Mouse (Mus musculus): Measurements from ENCODE around the gene Atad3a. TPM values are rescaled to one million over a fixed set of nuclear protein-coding genes. Genes with fewer than 3 reads are reported as not detected.
A peak's percentile ranks its signal among the peaks of the same experiment; 100 is the strongest.

Atad3a gene
- total and polyA plus RNA-seq, 2 experiments from 2014 or later: 52.6 to 65.9 TPM

GRCm38 (mm10) chr4:155733267-155733666 lies 27.6 kb downstream of the Atad3a start:
- Histone ChIP-seq H3K4me1 (ENCODE audit: insufficient read depth, low read length) (peaks cover 10% of the 10 kb centered on the region; the same call in 1 of the 2 replicates), H3K27ac (ENCODE audit: low read depth, low read length) (no peak overlapping the region; the same call in 1 of the 2 replicates), H3K27me3 (ENCODE audit: insufficient read depth, low read length) (no peaks in the 10 kb centered on the region), H3K9ac (replicated peaks; ENCODE audit: low read length, poor library complexity, severe bottlenecking) (no peak overlapping the region), H3K36me3 (ENCODE audit: insufficient read depth, low read length) (peaks cover 5% of the 10 kb centered on the region; the same call in 1 of the 2 replicates), H3K9me3 (ENCODE audit: low read length) (no peaks in the 10 kb centered on the region), H3K4me3 (ENCODE audit: low read depth, low read length) (no peak overlapping the region), H3K4me2 (ENCODE audit: low read depth, low read length, poor library complexity, severe bottlenecking) (0 out of 2 replicates have a peak overlapping the region, but pooled peaks have one; percentile 70)
- DNase-seq (ENCODE audit: low spot score) (no peak), ATAC-seq (ENCODE audit: low FRiP score) (no peak)
- 87% methylated on average over 10 of the region's 10 CpGs for WGBS
- no peak for TF ChIP-seq CTCF (IDR thresholded peaks at IDR 0.05)

DNA sequence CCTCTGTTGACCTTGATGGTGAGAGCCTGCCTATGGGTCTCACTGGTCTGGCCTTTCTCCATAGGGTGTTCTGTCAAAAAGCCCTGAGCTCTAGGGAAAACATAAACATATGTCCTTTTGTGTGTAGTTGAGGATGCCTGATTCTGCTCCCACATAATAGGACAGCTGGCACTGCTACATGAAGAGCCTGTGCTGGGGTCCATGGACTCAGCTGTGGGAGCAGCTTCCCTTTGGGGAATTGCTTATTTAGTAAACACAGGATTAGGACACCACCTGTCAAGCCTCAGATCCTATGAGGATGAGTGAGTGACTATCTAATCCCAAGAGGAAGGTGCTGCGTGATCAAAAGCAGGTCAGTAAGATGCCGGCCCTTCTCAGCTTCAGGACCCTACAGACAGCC lies 32.9 kb downstream of the Atad3a start:
- no peak overlapping the region for H3K4me2 ChIP-seq (ENCODE audit: low read depth, low read length, poor library complexity, severe bottlenecking)
- ATAC-seq (ENCODE audit: low FRiP score) (no peak), DNase-seq (ENCODE audit: low spot score) (no peak)
- H3K9me3 ChIP-seq (ENCODE audit: low read length): no peaks in the 10 kb centered on the region
- no peak overlapping the region for H3K4me3 ChIP-seq (ENCODE audit: low read depth, low read length)
- H3K4me1 ChIP-seq (ENCODE audit: insufficient read depth, low read length): no peaks in the 10 kb centered on the region
- WGBS: 60% methylated on average over 2 of the region's 2 CpGs
- peaks cover 6% of the 10 kb centered on the region; the same call in 1 of the 2 replicates for H3K36me3 ChIP-seq (ENCODE audit: insufficient read depth, low read length)
- no peaks in the 10 kb centered on the region for H3K27me3 ChIP-seq (ENCODE audit: insufficient read depth, low read length)
- no peak for TF ChIP-seq CTCF (IDR thresholded peaks at IDR 0.05)
- no peak overlapping the region for H3K27ac ChIP-seq (ENCODE audit: low read depth, low read length)
- H3K9ac ChIP-seq (replicated peaks; ENCODE audit: low read length, poor library complexity, severe bottlenecking): no peak overlapping the region

DNA sequence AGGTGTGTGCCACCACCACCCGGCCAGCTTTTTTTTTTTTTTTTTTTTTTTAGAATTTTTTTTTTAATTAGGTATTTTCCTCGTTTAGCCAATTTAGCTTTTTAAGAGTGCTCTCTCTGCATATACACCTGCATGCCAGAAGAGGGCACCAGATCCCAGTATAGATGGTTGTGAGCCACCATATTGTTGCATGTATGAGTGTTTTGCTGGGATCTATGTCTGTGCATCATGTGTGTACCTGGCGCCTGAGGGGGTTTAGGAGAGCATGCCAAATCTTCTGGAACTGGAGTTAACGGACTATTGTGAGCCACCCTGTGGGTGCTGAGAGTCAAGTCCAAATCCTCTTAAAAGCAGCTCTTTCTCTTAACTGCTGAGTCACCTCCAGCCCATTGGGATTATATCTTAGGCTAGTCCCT lies 39.2 kb downstream of the Atad3a start:
- H3K27ac ChIP-seq (ENCODE audit: low read depth, low read length): no peak overlapping the region
- no peak overlapping the region for H3K4me2 ChIP-seq (ENCODE audit: low read depth, low read length, poor library complexity, severe bottlenecking)
- H3K4me1 ChIP-seq (ENCODE audit: insufficient read depth, low read length): no peaks in the 10 kb centered on the region
- H3K9me3 ChIP-seq (ENCODE audit: low read length): no peaks in the 10 kb centered on the region
- peak; percentile 72 for TF ChIP-seq CTCF (IDR thresholded peaks at IDR 0.05)
- peak; percentile 15 for DNase-seq (ENCODE audit: low spot score)
- H3K9ac ChIP-seq (replicated peaks; ENCODE audit: low read length, poor library complexity, severe bottlenecking): no peak overlapping the region
- no peak overlapping the region for H3K4me3 ChIP-seq (ENCODE audit: low read depth, low read length)
- 49% methylated on average over 4 of the region's 4 CpGs for WGBS
- no peak for ATAC-seq (ENCODE audit: low FRiP score)
- H3K27me3 ChIP-seq (ENCODE audit: insufficient read depth, low read length): no peaks in the 10 kb centered on the region
- H3K36me3 ChIP-seq (ENCODE audit: insufficient read depth, low read length): peaks cover 10% of the 10 kb centered on the region

DNA sequence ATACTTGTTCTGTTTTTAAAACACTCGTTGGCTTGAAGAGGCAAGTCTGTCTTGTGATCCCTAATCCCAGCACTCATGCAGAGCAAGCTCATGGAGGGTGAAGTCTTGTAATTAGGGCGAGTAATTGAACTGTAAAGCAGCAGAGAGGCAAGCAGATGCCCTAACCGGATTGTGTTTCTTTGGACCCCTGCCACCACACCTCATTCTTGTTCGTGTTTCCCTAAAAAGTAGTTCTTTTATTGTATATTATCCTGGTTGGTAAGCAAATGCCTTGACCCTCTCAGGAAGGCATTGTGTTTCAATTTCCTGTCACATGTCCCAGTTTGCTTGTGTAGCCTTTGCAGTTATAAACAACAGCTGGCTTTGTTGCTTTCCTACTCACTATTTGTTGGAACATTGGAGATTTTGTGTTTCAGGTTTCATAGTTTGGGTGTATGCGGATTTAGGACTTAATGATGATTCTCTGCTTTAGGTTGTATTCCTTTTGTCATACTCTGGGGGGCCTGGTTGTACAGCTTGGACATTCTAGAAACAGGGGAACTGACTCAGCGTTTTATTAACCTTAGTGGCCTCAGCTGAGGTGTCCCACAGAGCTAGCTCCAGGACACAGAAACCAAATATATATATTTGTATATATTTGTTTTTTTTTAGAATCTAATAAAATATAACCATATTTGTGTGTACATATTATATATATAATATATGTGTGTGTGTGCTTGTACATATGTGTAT lies 50.2 kb downstream of the Atad3a start:
- Histone ChIP-seq H3K4me3 (ENCODE audit: low read depth, low read length) (no peak overlapping the region), H3K36me3 (ENCODE audit: insufficient read depth, low read length) (peaks cover under 1% of the 10 kb centered on the region; the same call in 1 of the 2 replicates), H3K4me2 (ENCODE audit: low read depth, low read length, poor library complexity, severe bottlenecking) (no peak overlapping the region), H3K9ac (replicated peaks; ENCODE audit: low read length, poor library complexity, severe bottlenecking) (no peak overlapping the region), H3K4me1 (ENCODE audit: insufficient read depth, low read length) (peaks cover 3% of the 10 kb centered on the region; the same call in 1 of the 2 replicates), H3K27ac (ENCODE audit: low read depth, low read length) (0 out of 2 replicates have a peak overlapping the region, but pooled peaks have one; percentile 6), H3K27me3 (ENCODE audit: insufficient read depth, low read length) (no peaks in the 10 kb centered on the region), H3K9me3 (ENCODE audit: low read length) (no peaks in the 10 kb centered on the region)
- no peak for TF ChIP-seq CTCF (IDR thresholded peaks at IDR 0.05)
- peak; percentile 24 for DNase-seq (ENCODE audit: low spot score)
- WGBS: 48% methylated on average over 6 of the region's 6 CpGs
- no peak for ATAC-seq (ENCODE audit: low FRiP score)

- Histone ChIP-seq H3K4me3 (ENCODE audit: low read depth, low read length) (no peak overlapping the region), H3K27ac (ENCODE audit: low read depth, low read length) (no peak overlapping the region), H3K27me3 (ENCODE audit: insufficient read depth, low read length) (no peaks in the 10 kb centered on the region), H3K4me2 (ENCODE audit: low read depth, low read length, poor library complexity, severe bottlenecking) (no peak overlapping the region), H3K9me3 (ENCODE audit: low read length) (no peaks in the 10 kb centered on the region), H3K4me1 (ENCODE audit: insufficient read depth, low read length) (peaks cover 3% of the 10 kb centered on the region; the same call in 1 of the 2 replicates), H3K9ac (replicated peaks; ENCODE audit: low read length, poor library complexity, severe bottlenecking) (no peak overlapping the region), H3K36me3 (ENCODE audit: insufficient read depth, low read length) (no peaks in the 10 kb centered on the region)
- ATAC-seq (ENCODE audit: low FRiP score) (no peak), DNase-seq (ENCODE audit: low spot score) (no peak)
- TF ChIP-seq CTCF (IDR thresholded peaks at IDR 0.05): no peak
These were observed 51.9 kb downstream of the Atad3a start for GRCm38 (mm10) chr4:155708988-155709387.

GRCm38 (mm10) chr4:155708582-155708981 lies 52.3 kb downstream of the Atad3a start:
- Histone ChIP-seq H3K4me2 (ENCODE audit: low read depth, low read length, poor library complexity, severe bottlenecking) (no peak overlapping the region), H3K9ac (replicated peaks; ENCODE audit: low read length, poor library complexity, severe bottlenecking) (no peak overlapping the region), H3K4me3 (ENCODE audit: low read depth, low read length) (no peak overlapping the region), H3K27ac (ENCODE audit: low read depth, low read length) (no peak overlapping the region), H3K36me3 (ENCODE audit: insufficient read depth, low read length) (no peaks in the 10 kb centered on the region), H3K9me3 (ENCODE audit: low read length) (no peaks in the 10 kb centered on the region), H3K4me1 (ENCODE audit: insufficient read depth, low read length) (peaks cover 3% of the 10 kb centered on the region; the same call in 1 of the 2 replicates), H3K27me3 (ENCODE audit: insufficient read depth, low read length) (no peaks in the 10 kb centered on the region)
- 79% methylated on average over 2 of the region's 2 CpGs for WGBS
- DNase-seq (ENCODE audit: low spot score) (no peak), ATAC-seq (ENCODE audit: low FRiP score) (no peak)
- no peak for TF ChIP-seq CTCF (IDR thresholded peaks at IDR 0.05)

Measured in midbrain, postnatal 0 days (tissue).